Mouse (Mus musculus) limb, embryonic 15.5 days (tissue): ENCODE results near the gene Olfr319. TPM values are rescaled to one million over a fixed set of nuclear protein-coding genes. Genes with fewer than 3 reads are reported as not detected.
"Not testable (repeated sequence)": the region's sequence is repeated elsewhere in the genome, so short reads cannot be mapped to it uniquely, and the experiment has no call there.

Experiments used
- ATAC-seq: fragments of 200-750 bp; cut with Nextera tagmentation; 2 replicates; pipeline ENCODE4 v1.8.0; 2017; ENCODE audit warnings: low read depth, moderate TSS enrichment; ENCODE audit not compliant: insufficient number of reproducible peaks, low FRiP score, low TSS enrichment
- H3K27ac ChIP-seq: fragments of 300-500 bp; sonication (generic); 2 replicates; pipeline ENCODE4 v1.5.1; 2015; ENCODE audit warnings: moderate library complexity, mild to moderate bottlenecking, inconsistent platforms
- H3K27me3 ChIP-seq: fragments of 300-500 bp; sonication (generic); 2 replicates; pipeline ENCODE4 v1.6.1; 2015; ENCODE audit warnings: inconsistent platforms
- H3K36me3 ChIP-seq: fragments of 300-500 bp; sonication (generic); 2 replicates; pipeline ENCODE4 v1.6.1; 2015; ENCODE audit warnings: inconsistent platforms
- H3K4me1 ChIP-seq: fragments of 300-500 bp; sonication (generic); 2 replicates; pipeline ENCODE4 v1.6.1; 2015; ENCODE audit warnings: inconsistent platforms
- H3K4me2 ChIP-seq: fragments of 300-500 bp; sonication (generic); 2 replicates; pipeline ENCODE4 v1.6.1; 2015; ENCODE audit warnings: mild to moderate bottlenecking, inconsistent platforms
- H3K4me3 ChIP-seq: fragments of 300-500 bp; sonication (generic); 2 replicates; pipeline ENCODE4 v1.5.1; 2015; ENCODE audit warnings: mild to moderate bottlenecking, inconsistent platforms
- H3K9ac ChIP-seq: fragments of 300-500 bp; sonication (generic); 2 replicates; pipeline ENCODE4 v1.6.1; 2015; ENCODE audit warnings: inconsistent platforms
- H3K9me3 ChIP-seq: fragments of 300-500 bp; sonication (generic); 2 replicates; pipeline ENCODE4 v1.6.1; 2016; ENCODE audit warnings: inconsistent platforms
- WGBS: fragments of 180-500 bp; shearing (Covaris S2); methylation state at CpG from one replicate; pipeline ENCODE4 v1.1.7; 2015; 5-methylcytosine and 5-hydroxymethylcytosine counted together
- polyA plus RNA-seq: library from polyadenylated mRNA; unstranded; fragments of >200 nt; fragmentation: Nextera tagmentation; extraction: Ambion mirVana; gene quantifications from 2 replicates; pipeline ENCODE4 v1.2.1, GENCODE M21; 2015

The Olfr319 gene
- polyA plus RNA-seq, result not detected in 2 replicates

- ATAC-seq, result no peak
- 79% methylated on average over 3 of the region's 3 CpGs for WGBS
- no peaks in the 10 kb centered on the region for H3K9me3 ChIP-seq
Measured at GRCm38 (mm10) chr11:58698862-58699261, at the start of gene Olfr319. Olfr319 (plus strand) TSS chr11:58699162.

GRCm38 (mm10) chr11:58655151-58655550 is 43.8 kb upstream of the Olfr319 start:
- Histone ChIP-seq H3K4me1 (no peaks in the 10 kb centered on the region), H3K4me2 (no peak overlapping the region), H3K9me3 (no peaks in the 10 kb centered on the region), H3K9ac (no peak overlapping the region), H3K4me3 (no peak overlapping the region), H3K36me3 (no peaks in the 10 kb centered on the region), H3K27me3 (no peaks in the 10 kb centered on the region), H3K27ac (no peak overlapping the region)
- WGBS, result 85% methylated on average over 3 of the region's 3 CpGs
- ATAC-seq, result no peak

More at GRCm38 (mm10) chr11:58698862-58699261, at the start of gene Olfr319:
- H3K4me2 ChIP-seq, result no peak within 1 kb of the TSS
- H3K27ac ChIP-seq, result no peak within 1 kb of the TSS
- no peak within 1 kb of the TSS for H3K4me3 ChIP-seq
- H3K36me3 ChIP-seq, result no peaks in the 10 kb centered on the region
- H3K4me1 ChIP-seq, result no peaks in the 10 kb centered on the region
- no peak within 1 kb of the TSS for H3K9ac ChIP-seq
- no peaks in the 10 kb centered on the region for H3K27me3 ChIP-seq

- Histone ChIP-seq H3K9me3 (no peaks in the 10 kb centered on the region), H3K9ac (no peak within 1 kb of the TSS), H3K27me3 (no peaks in the 10 kb centered on the region), H3K27ac (no peak within 1 kb of the TSS), H3K36me3 (no peaks in the 10 kb centered on the region), H3K4me1 (no peaks in the 10 kb centered on the region), H3K4me3 (no peak within 1 kb of the TSS), H3K4me2 (no peak within 1 kb of the TSS)
- ATAC-seq, result no peak
- WGBS, result 77% methylated on average over 4 of the region's 4 CpGs
Measured at GRCm38 (mm10) chr11:58658596-58658995, 40.4 kb upstream of the Olfr319 start, which contains the start of gene Olfr322. Olfr322 (plus strand) TSS chr11:58658782.

GRCm38 (mm10) chr11:58669252-58669651 is 29.7 kb upstream of the Olfr319 start:
- ATAC-seq, result no peak
- H3K4me2 ChIP-seq, result no peak overlapping the region
- H3K9ac ChIP-seq, result no peak overlapping the region
- no peak overlapping the region for H3K27ac ChIP-seq
- H3K36me3 ChIP-seq, result no peaks in the 10 kb centered on the region
- no peak overlapping the region for H3K4me3 ChIP-seq
- no peaks in the 10 kb centered on the region for H3K9me3 ChIP-seq
- no peaks in the 10 kb centered on the region for H3K27me3 ChIP-seq
- H3K4me1 ChIP-seq, result no peaks in the 10 kb centered on the region

GRCm38 (mm10) chr11:58671825-58672224 is 27.1 kb upstream of the Olfr319 start:
- H3K27me3 ChIP-seq, result no peaks in the 10 kb centered on the region
- ATAC-seq, result no peak
- H3K4me1 ChIP-seq, result no peaks in the 10 kb centered on the region
- no peak overlapping the region for H3K27ac ChIP-seq
- no peaks in the 10 kb centered on the region for H3K9me3 ChIP-seq
- WGBS, result 48% methylated on average over 4 of the region's 4 CpGs
- no peaks in the 10 kb centered on the region for H3K36me3 ChIP-seq
- no peak overlapping the region for H3K9ac ChIP-seq
- H3K4me3 ChIP-seq, result no peak overlapping the region
- H3K4me2 ChIP-seq, result no peak overlapping the region

GRCm38 (mm10) chr11:58680799-58681198 is 18.2 kb upstream of the Olfr319 start, which contains the start of gene Olfr320:
Olfr320 (plus strand) TSS chr11:58681099.
- Histone ChIP-seq H3K4me1 (no peaks in the 10 kb centered on the region), H3K9me3 (no peaks in the 10 kb centered on the region), H3K9ac (no peak within 1 kb of the TSS), H3K36me3 (no peaks in the 10 kb centered on the region), H3K27me3 (no peaks in the 10 kb centered on the region), H3K27ac (no peak within 1 kb of the TSS), H3K4me3 (no peak within 1 kb of the TSS), H3K4me2 (no peak within 1 kb of the TSS)
- WGBS, result 68% methylated on average over 1 of the region's 1 CpGs
- no peak for ATAC-seq

GRCm38 (mm10) chr11:58709086-58709485 is 10.1 kb downstream of the Olfr319 start:
- no peak overlapping the region for H3K9ac ChIP-seq
- no peaks in the 10 kb centered on the region for H3K9me3 ChIP-seq
- no peak overlapping the region for H3K4me2 ChIP-seq
- no peak overlapping the region for H3K4me3 ChIP-seq
- H3K4me1 ChIP-seq, result no peaks in the 10 kb centered on the region
- WGBS, result 83% methylated on average over 11 of the region's 11 CpGs
- no peaks in the 10 kb centered on the region for H3K36me3 ChIP-seq
- no peak overlapping the region for H3K27ac ChIP-seq
- no peak for ATAC-seq
- no peaks in the 10 kb centered on the region for H3K27me3 ChIP-seq

GRCm38 (mm10) chr11:58717723-58718122 is 18.8 kb downstream of the Olfr319 start:
- H3K27me3 ChIP-seq, H3K4me3 ChIP-seq, H3K4me1 ChIP-seq, H3K36me3 ChIP-seq, H3K9me3 ChIP-seq, H3K4me2 ChIP-seq, H3K9ac ChIP-seq, ATAC-seq, H3K27ac ChIP-seq: not testable (repeated sequence)
- WGBS, result 85% methylated on average over 7 of the region's 7 CpGs

GRCm38 (mm10) chr11:58719701-58720100 is 20.7 kb downstream of the Olfr319 start:
- Histone ChIP-seq H3K4me3 (no peak overlapping the region), H3K9ac (no peak overlapping the region), H3K27me3 (no peaks in the 10 kb centered on the region), H3K4me2 (no peak overlapping the region), H3K9me3 (no peaks in the 10 kb centered on the region), H3K27ac (no peak overlapping the region), H3K36me3 (no peaks in the 10 kb centered on the region), H3K4me1 (no peaks in the 10 kb centered on the region)
- 79% methylated on average over 4 of the region's 4 CpGs for WGBS
- no peak for ATAC-seq

- Histone ChIP-seq H3K9ac (no peak within 1 kb of the TSS), H3K4me3 (no peak within 1 kb of the TSS), H3K9me3 (no peaks in the 10 kb centered on the region), H3K27me3 (no peaks in the 10 kb centered on the region), H3K4me2 (no peak within 1 kb of the TSS), H3K27ac (no peak within 1 kb of the TSS), H3K36me3 (no peaks in the 10 kb centered on the region), H3K4me1 (no peaks in the 10 kb centered on the region)
- ATAC-seq, result no peak
Measured at GRCm38 (mm10) chr11:58723914-58724313, 25.0 kb downstream of the Olfr319 start, which contains the start of gene Olfr318. Olfr318 (minus strand) TSS chr11:58724014.

GRCm38 (mm10) chr11:58727896-58728650 is 29.1 kb downstream of the Olfr319 start:
- not testable (repeated sequence) for H3K9me3 ChIP-seq, H3K36me3 ChIP-seq, H3K27me3 ChIP-seq, H3K4me2 ChIP-seq, H3K4me1 ChIP-seq, ATAC-seq, H3K4me3 ChIP-seq, H3K9ac ChIP-seq, H3K27ac ChIP-seq
- WGBS, result 85% methylated on average over 6 of the region's 6 CpGs

- no peaks in the 10 kb centered on the region for H3K27me3 ChIP-seq
- ATAC-seq, result no peak
Measured at GRCm38 (mm10) chr11:58733372-58733771, 34.4 kb downstream of the Olfr319 start.

More at GRCm38 (mm10) chr11:58733372-58733771, 34.4 kb downstream of the Olfr319 start:
- H3K27ac ChIP-seq, result no peak overlapping the region
- no peaks in the 10 kb centered on the region for H3K4me1 ChIP-seq
- H3K9ac ChIP-seq, result no peak overlapping the region
- 53% methylated on average over 3 of the region's 3 CpGs for WGBS
- H3K4me2 ChIP-seq, result no peak overlapping the region
- H3K36me3 ChIP-seq, result no peaks in the 10 kb centered on the region
- no peaks in the 10 kb centered on the region for H3K9me3 ChIP-seq
- no peak overlapping the region for H3K4me3 ChIP-seq
